Mouse (Mus musculus): ENCODE data around the gene Ubl7. TPM values are rescaled to one million over a fixed set of nuclear protein-coding genes. Genes with fewer than 3 reads are reported as not detected.

The Ubl7 gene
- polyA plus RNA-seq (2015; fragmentation: Illumina TruSeq; extraction: RNeasy Lipid Tissue Mini Kit (QIAGEN cat#74804); ENCODE audit: insufficient read depth, low replicate concordance): 78.1 TPM

DNA sequence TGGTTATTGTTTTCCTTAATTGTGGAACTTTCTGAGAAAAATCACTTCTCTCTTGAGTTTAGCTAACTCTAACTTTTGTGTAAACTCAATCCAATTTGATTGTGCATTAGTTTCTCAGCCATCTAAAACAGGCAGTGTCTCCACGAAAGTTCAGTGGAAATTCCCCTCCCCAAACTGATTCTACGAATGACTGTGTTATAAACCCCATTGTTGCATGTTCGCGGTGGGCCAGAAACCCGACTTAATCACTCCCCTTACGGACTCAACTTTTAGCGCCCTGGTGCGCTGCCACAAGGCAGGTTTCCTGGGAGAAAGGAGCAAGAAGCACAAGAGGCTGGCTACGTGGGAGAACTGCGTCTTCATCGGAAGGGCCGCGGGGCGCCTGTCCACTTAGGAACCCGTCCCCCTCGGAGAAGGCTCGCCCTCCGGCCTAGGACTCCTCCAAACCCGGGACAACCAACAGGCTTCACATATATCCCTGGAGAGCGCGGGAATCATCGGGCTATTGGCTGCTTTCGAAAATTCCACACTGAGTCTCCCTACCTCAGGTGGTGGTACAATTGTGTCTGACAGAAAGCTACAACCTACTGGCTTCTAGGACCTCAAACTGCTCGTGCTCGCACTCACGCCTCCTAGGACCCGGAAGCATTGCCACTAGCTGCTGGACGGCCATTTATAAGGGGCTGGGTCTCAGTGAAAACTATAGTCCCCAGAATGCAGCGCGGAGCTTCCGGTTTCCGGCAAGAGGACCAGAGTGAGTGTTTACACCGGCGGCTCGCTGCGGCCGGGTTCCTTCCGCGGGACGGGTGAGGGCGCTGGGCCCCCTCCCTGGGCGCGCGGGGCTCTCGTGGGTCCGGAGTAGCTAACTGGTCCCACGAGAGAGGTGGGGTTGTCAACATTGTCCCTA lies at the start of gene Ubl7:
Gene Ubl7, plus strand, starts transcription at position 726 of the 907 bp plus-strand sequence.

DNA sequence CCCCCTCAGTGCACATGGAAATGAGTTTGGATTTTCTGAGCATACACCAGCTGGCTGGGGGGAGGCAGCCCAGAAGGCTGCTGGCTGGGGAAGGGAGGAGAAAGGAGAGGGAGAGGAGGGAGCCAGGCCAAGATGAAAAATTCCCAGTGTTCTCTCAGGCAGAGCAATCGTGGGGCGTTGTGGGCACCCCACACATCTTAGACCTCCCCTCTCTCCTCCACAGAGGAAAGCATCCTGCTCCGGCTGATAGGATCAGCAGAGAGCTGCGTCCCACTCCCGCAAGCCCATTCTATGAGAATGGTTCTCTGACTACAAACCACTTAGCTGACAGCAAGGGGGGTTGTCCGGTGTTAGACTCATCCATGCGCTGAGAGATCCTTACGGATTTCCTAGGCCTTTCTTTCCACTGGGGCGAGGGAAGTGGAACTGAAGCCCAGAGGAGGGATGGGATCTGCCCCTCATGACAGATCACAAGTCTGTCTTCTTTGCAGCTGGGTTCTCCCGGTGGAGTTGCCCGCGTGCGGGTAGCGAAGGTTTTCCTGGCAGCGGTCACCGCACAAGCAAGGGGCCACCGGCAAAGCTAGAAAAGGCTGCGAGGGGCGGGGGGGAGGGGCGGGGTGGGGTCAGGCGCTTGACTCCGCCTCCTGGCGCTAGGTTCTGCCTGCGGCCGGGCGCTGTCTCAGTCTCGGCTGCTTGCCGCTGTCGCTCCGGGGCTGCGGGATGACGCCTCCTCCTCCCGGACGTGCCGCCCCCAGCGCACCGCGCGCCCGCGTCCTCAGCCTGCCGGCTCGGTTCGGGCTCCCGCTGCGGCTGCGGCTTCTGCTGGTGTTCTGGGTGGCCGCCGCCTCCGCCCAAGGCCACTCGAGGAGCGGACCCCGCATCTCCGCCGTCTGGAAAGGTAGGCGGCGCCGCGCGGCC lies 28.9 kb downstream of the Ubl7 start, which contains the start of gene Sema7a:
Gene Sema7a, plus strand, starts transcription at position 682 of the 918 bp plus-strand sequence.

Other genes starting within 250 kb of the Ubl7 start
- not detected for gene Cyp1a2, start 227.3 kb upstream of the Ubl7 start, polyA plus RNA-seq (2015; fragmentation: Illumina TruSeq; extraction: RNeasy Lipid Tissue Mini Kit (QIAGEN cat#74804); ENCODE audit: insufficient read depth, low replicate concordance)
- 0.30 TPM for gene Cyp1a1, start 223.1 kb upstream of the Ubl7 start, polyA plus RNA-seq (2015; fragmentation: Illumina TruSeq; extraction: RNeasy Lipid Tissue Mini Kit (QIAGEN cat#74804); ENCODE audit: insufficient read depth, low replicate concordance)
- 17.7 TPM for gene Edc3, start 202.4 kb upstream of the Ubl7 start, polyA plus RNA-seq (2015; fragmentation: Illumina TruSeq; extraction: RNeasy Lipid Tissue Mini Kit (QIAGEN cat#74804); ENCODE audit: insufficient read depth, low replicate concordance)
- gene Clk3, start 145.1 kb upstream of the Ubl7 start, polyA plus RNA-seq (2015; fragmentation: Illumina TruSeq; extraction: RNeasy Lipid Tissue Mini Kit (QIAGEN cat#74804); ENCODE audit: insufficient read depth, low replicate concordance): 95.7 TPM
- gene Arid3b, start 74.2 kb upstream of the Ubl7 start, polyA plus RNA-seq (2015; fragmentation: Illumina TruSeq; extraction: RNeasy Lipid Tissue Mini Kit (QIAGEN cat#74804); ENCODE audit: insufficient read depth, low replicate concordance): 45.0 TPM
- gene Sema7a, start 29.1 kb downstream of the Ubl7 start, polyA plus RNA-seq (2015; fragmentation: Illumina TruSeq; extraction: RNeasy Lipid Tissue Mini Kit (QIAGEN cat#74804); ENCODE audit: insufficient read depth, low replicate concordance): 15.8 TPM
- 1.2 TPM for gene Cyp11a1, start 95.4 kb downstream of the Ubl7 start, polyA plus RNA-seq (2015; fragmentation: Illumina TruSeq; extraction: RNeasy Lipid Tissue Mini Kit (QIAGEN cat#74804); ENCODE audit: insufficient read depth, low replicate concordance)
- 1.7 TPM for gene Stra6, start 152.8 kb downstream of the Ubl7 start, polyA plus RNA-seq (2015; fragmentation: Illumina TruSeq; extraction: RNeasy Lipid Tissue Mini Kit (QIAGEN cat#74804); ENCODE audit: insufficient read depth, low replicate concordance)
- gene Ccdc33, start 207.8 kb downstream of the Ubl7 start, polyA plus RNA-seq (2015; fragmentation: Illumina TruSeq; extraction: RNeasy Lipid Tissue Mini Kit (QIAGEN cat#74804); ENCODE audit: insufficient read depth, low replicate concordance): not detected

All from spleen, adult 10 weeks (tissue).